Mouse (Mus musculus) lung, postnatal 14 days (tissue): ENCODE measurements around the gene Olfr481.

ENCODE experiments used
- DNase-seq: peaks from one replicate; pipeline ENCODE4 v3.0.0; 2021

Gene Olfr481

DNA sequence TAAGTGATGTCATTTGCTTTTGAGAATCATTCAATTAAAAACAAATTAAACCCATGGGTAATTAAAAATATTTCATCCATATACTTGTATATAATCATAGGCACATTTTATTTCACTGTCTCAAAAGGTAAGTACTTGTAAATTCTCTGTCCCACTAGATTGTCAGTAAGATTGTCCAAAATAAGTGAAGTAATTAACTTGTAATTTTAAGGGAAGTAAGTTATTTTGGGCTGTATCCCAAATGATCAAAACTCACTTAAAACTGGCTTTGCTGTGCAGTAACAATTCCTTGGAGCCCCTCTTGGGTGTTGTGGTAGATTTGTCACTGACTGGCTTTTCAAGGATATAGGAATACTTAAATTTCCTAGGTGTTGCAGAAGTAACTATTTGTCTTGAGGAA is at the start of gene Olfr481:
Gene Olfr481, plus strand, starts transcription at position 301 of the 400 bp plus-strand sequence.
- no peak for DNase-seq

DNA sequence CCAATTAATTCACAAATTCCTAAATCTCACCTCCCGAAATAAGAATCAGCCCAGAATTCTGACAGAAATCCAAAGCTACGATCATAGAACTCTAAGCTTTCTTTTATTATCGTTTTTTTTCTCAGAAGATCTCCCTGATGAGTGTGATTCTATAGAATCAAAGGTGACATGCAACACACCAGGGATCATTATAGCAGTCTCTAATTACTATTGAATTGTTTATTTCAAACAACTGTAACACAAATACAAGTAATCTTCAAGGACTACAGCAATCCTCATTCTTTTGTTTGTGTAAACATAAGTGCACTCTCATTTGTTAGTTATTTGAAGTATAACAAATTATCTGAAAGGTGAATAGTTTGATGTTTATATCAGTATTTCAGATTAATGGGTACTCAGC is 45.8 kb upstream of the Olfr481 start, which contains the start of gene Olfr478:
Gene Olfr478, minus strand, starts transcription at position 101 of the 400 bp plus-strand sequence.
- DNase-seq = no peak

DNA sequence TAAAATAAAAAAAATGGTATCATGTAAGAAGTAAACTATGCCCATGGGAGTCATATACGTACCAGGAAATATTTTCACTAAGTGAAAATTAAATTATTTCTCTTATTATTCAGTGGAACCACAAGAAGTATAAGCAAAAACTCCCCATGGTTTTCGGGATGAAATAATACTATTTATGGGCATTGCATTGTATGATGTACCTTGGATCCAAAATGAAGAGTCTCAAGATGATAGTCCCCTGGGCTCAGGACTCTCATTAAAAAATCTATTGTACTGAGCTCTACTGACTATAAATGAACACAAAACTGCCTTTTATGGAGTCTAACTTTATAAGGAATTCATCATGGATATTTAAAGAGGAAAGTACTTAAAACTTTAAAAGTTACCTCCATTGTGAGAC is 29.3 kb upstream of the Olfr481 start, which contains the start of gene Olfr479:
Gene Olfr479, plus strand, starts transcription at position 301 of the 400 bp plus-strand sequence.
- no peak for DNase-seq

DNA sequence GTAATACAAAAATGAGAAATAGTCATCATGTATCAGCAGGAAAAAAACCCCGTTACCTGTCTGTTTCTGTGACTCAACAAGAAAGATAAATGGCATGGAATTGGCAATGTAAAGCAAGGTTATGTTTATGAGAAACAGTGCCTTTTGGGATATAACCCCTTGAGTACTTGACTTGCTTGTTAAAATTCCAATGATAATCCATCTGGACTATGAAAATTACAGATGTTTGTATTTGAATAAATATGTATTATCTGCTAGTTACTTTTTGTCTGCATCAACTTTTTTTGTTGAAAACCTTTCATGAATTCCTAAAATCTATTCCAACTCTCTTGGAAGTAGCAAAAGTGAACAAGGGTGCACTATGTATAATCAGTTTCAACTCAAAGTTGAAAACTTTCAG is 12.4 kb upstream of the Olfr481 start, which contains the start of gene Olfr480:
Gene Olfr480, minus strand, starts transcription at position 101 of the 400 bp plus-strand sequence.
- no peak for DNase-seq

DNA sequence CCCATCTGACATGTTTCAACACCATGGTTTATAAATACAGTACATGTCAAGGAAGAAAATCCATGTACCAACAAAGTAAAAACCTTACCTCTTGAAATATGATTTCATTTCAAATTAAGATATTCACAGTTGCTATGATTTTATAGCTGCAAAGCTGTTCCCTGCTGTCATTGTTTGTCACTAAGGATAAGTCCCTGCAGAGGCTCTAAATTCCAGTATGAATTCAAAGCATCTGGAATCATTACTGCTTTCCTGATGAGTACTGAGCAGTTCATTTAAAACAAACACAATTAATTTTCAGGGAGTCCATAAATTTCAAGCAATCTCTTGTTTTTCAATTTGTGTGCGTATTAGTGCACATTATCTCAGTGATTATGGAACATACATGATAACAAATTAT is 17.8 kb downstream of the Olfr481 start, which contains the start of gene Olfr482:
Gene Olfr482, minus strand, starts transcription at position 101 of the 400 bp plus-strand sequence.
- DNase-seq = no peak

DNA sequence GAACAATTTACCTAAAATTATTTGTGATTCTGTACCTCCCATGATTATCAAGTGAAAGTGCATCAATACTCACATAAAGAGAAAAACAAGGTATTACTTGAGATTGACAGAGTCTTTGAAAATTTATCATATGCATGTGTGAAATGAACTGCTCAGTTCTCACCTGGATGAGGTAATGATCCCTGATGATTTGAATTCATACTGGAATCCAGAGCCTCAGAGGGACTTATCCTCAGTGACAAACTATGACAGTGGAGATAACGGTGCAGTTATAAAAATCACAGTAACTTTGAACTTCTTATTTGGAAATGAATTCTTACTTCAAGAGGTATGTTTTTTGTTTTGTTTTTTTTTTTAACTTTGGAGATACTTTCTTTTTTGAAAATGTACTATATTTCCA is 20.9 kb downstream of the Olfr481 start, which contains the start of gene Olfr483:
Gene Olfr483, plus strand, starts transcription at position 301 of the 400 bp plus-strand sequence.
- DNase-seq = no peak

DNA sequence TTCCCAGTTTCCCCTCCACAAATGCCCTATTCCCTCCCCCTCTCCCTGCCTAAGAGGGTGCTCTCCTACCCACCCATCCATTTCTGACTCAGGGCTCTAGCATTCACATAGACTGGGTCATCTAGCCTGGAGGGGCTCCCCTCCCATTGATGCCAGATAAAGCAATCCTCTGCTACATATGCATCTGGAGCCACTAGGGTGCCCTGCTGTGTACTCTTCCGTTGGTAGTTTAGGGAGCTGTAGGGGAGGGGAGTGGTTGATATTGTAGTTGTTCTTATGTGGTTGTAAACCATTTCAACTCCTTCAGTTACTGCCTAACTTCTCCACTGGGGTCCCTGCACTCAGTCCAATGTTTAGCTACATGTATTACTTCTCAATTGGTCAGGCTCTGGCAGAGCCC is 41.0 kb downstream of the Olfr481 start:
- no peak for DNase-seq

DNA sequence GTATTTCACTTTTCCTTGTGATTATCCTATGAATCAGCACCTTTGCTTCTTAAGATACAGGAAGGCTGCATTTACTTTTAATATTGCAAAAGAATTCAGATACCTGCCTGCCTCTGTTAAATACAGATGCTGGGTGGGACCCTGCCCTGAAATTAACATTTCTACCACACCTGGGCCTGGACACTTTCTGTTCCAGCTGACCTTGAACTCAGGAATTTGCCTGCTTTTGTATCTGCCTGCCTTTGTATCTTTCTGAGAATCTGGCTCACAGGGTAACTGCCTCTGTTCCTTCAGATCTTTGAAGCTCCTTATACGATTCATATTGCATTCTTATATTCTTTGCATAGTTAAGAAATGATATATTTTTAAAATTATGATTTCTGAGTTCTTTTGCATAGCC is 41.8 kb downstream of the Olfr481 start:
- DNase-seq = no peak

DNA sequence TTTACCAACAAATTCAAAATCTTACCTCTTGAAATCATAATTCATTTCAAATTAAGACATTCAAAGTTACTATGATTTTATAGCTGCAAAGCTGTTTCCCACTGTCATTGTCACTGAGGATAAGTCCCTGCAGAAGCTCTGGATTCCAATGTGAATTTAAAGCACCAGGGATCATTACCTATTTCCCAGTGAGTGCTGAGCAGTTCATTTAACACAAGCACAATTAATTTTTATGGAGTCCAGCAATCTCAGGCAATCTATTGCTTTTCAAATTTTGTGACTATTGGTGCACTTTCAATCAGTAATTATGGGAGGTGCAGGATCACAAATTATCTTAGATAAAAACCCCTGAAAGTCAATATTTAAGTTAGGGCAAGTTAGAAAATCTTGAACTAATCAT is 47.7 kb downstream of the Olfr481 start, which contains the start of gene Olfr484:
Gene Olfr484, minus strand, starts transcription at position 101 of the 400 bp plus-strand sequence.
- DNase-seq = no peak
